In the genomic region with DNA sequence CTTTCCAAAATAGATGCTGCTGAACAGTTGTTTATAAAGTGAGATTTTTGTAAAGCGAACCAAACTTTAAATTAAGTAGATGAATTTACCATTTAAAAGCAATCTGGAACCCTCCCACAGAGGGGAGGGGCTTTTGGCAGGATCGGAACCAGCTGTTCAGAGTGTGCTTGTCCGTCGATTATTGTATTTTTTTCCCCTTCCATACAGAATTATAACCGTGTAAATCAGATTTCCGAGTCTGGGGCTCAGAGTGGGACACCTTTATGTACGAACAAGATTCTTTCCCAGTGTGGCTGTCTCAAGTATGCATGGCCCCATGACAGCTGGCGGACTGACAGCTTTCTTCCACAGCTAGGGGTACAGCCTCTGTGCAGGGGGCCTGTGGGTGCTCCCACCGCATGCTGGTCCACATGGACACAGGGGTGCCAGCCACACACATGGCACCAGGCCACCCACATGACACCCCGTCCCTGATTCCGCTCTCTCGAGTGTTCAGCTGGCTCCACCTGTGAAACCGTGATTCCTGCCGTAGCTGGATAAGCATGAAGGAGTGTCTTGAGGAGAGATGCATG, we compare ENCODE assay signal across 8 mouse cellular contexts. TPM values are rescaled to one million over a fixed set of nuclear protein-coding genes. Genes with fewer than 3 reads are reported as not detected.
DNase-seq lines count a peak whose midpoint lies in the region; ATAC-seq and TF ChIP-seq lines count a peak whose summit lies in the region.
"Had no signal": no experiment of that assay in that cellular context is flagged by ENCODE, and none has a peak within 500 bp of the region (broad histone marks: within the 10 kb centered on the region; RNA-seq: fewer than 3 reads in every experiment).

No protein-coding gene starts in this region.

- DNase-seq in hindbrain, embryonic 14.5 days (ENCODE audit: low spot score), result no peak
- DNase-seq in hindbrain, postnatal 0 days (ENCODE audit: low spot score), result no peak
- DNase-seq in midbrain, embryonic 11.5 days (ENCODE audit: low spot score, missing footprints), result peak; percentile 12
- no peak for DNase-seq in midbrain, embryonic 14.5 days
- no peak for DNase-seq in adrenal gland, postnatal 36 days

- no peaks in the 10 kb centered on the region for H3K36me3 ChIP-seq in hindbrain, embryonic 14.5 days (replicated peaks; ENCODE audit: control insufficient read depth, insufficient read depth)
- no peaks in the 10 kb centered on the region for H3K36me3 ChIP-seq in hindbrain, postnatal 0 days (ENCODE audit: insufficient read depth, low read length)
- H3K36me3 ChIP-seq in midbrain, embryonic 11.5 days (ENCODE audit: control insufficient read depth, insufficient read depth, low read length), result no peaks in the 10 kb centered on the region
- H3K36me3 ChIP-seq in midbrain, embryonic 14.5 days (ENCODE audit: control insufficient read depth, insufficient read depth, low read length), result no peaks in the 10 kb centered on the region
- no peaks in the 10 kb centered on the region for H3K36me3 ChIP-seq in intestine, embryonic 15.5 days
- H3K36me3 ChIP-seq in stomach, embryonic 14.5 days (ENCODE audit: control insufficient read depth, insufficient read depth, low read length), result no peaks in the 10 kb centered on the region
- H3K36me3 ChIP-seq: neural tube, embryonic 13.5 days had no signal

- ATAC-seq in hindbrain, embryonic 14.5 days (ENCODE audit: low FRiP score), result peak; percentile 51; the same call in 1 of the 2 replicates
- ATAC-seq in hindbrain, postnatal 0 days, result no peak
- no peak for ATAC-seq in midbrain, embryonic 11.5 days (ENCODE audit: low FRiP score)
- no peak for ATAC-seq in midbrain, embryonic 14.5 days (ENCODE audit: low FRiP score, low TSS enrichment)
- ATAC-seq in intestine, embryonic 15.5 days, result peak; percentile 75
- ATAC-seq in stomach, embryonic 14.5 days (ENCODE audit: insufficient number of reproducible peaks, insufficient read depth, low FRiP score, low read depth), result peak; percentile 60; the same call in 1 of the 2 replicates

- H3K27ac ChIP-seq in hindbrain, embryonic 14.5 days, result no peak overlapping the region
- H3K27ac ChIP-seq in hindbrain, postnatal 0 days, result no peak overlapping the region
- no peak overlapping the region for H3K27ac ChIP-seq in midbrain, embryonic 11.5 days (ENCODE audit: low read depth, low read length)
- H3K27ac ChIP-seq in midbrain, embryonic 14.5 days (replicated peaks; ENCODE audit: low read depth, low read length), result no peak overlapping the region
- H3K27ac ChIP-seq in intestine, embryonic 15.5 days, result peak overlapping the region; percentile 74; the same call in 1 of the 2 replicates
- H3K27ac ChIP-seq in stomach, embryonic 14.5 days (ENCODE audit: low read length), result peak overlapping the region; percentile 84
- H3K27ac ChIP-seq: neural tube, embryonic 13.5 days had no signal

- H3K4me3 ChIP-seq in hindbrain, embryonic 14.5 days (replicated peaks; ENCODE audit: low read length), result no peak overlapping the region
- H3K4me3 ChIP-seq in hindbrain, postnatal 0 days (ENCODE audit: low read length), result no peak overlapping the region
- H3K4me3 ChIP-seq in midbrain, embryonic 11.5 days (ENCODE audit: low read depth, low read length), result no peak overlapping the region
- no peak overlapping the region for H3K4me3 ChIP-seq in midbrain, embryonic 14.5 days (replicated peaks; ENCODE audit: low read depth, low read length)
- H3K4me3 ChIP-seq in intestine, embryonic 15.5 days (replicated peaks), result no peak overlapping the region
- no peak overlapping the region for H3K4me3 ChIP-seq in stomach, embryonic 14.5 days (ENCODE audit: low read depth, low read length)
- H3K4me3 ChIP-seq: neural tube, embryonic 13.5 days had no signal

- TF ChIP-seq CTCF in hindbrain, postnatal 0 days (IDR thresholded peaks at IDR 0.05; ENCODE audit: low read depth), result no peak

- H3K9ac ChIP-seq in hindbrain, embryonic 14.5 days, result no peak overlapping the region
- H3K9ac ChIP-seq in hindbrain, postnatal 0 days (replicated peaks; ENCODE audit: low read length), result no peak overlapping the region
- H3K9ac ChIP-seq in midbrain, embryonic 11.5 days (ENCODE audit: low read length), result no peak overlapping the region
- H3K9ac ChIP-seq in midbrain, embryonic 14.5 days (replicated peaks; ENCODE audit: low read length), result no peak overlapping the region
- no peak overlapping the region for H3K9ac ChIP-seq in intestine, embryonic 15.5 days
- H3K9ac ChIP-seq in stomach, embryonic 14.5 days (replicated peaks; ENCODE audit: low read depth, low read length), result no peak overlapping the region
- H3K9ac ChIP-seq: neural tube, embryonic 13.5 days had no signal

- 0 out of 2 replicates have a peak, but pooled peaks cover 7% of the 10 kb centered on the region for H3K4me1 ChIP-seq in hindbrain, embryonic 14.5 days (replicated peaks; ENCODE audit: control insufficient read depth, insufficient read depth, low read length)
- H3K4me1 ChIP-seq in hindbrain, postnatal 0 days (ENCODE audit: insufficient read depth, low read length), result peaks cover 10% of the 10 kb centered on the region; the same call in 1 of the 2 replicates
- H3K4me1 ChIP-seq in midbrain, embryonic 11.5 days (ENCODE audit: control insufficient read depth, insufficient read depth, low read length), result no peaks in the 10 kb centered on the region
- H3K4me1 ChIP-seq in midbrain, embryonic 14.5 days (ENCODE audit: control insufficient read depth, insufficient read depth, low read length), result peaks cover 7% of the 10 kb centered on the region; the same call in 1 of the 2 replicates
- H3K4me1 ChIP-seq in intestine, embryonic 15.5 days (replicated peaks), result peaks cover 22% of the 10 kb centered on the region
- H3K4me1 ChIP-seq in stomach, embryonic 14.5 days (ENCODE audit: control insufficient read depth, insufficient read depth, low read length), result peaks cover 26% of the 10 kb centered on the region

- 74% methylated on average over 14 of the region's 14 CpGs for WGBS in hindbrain, embryonic 14.5 days
- 65% methylated on average over 14 of the region's 14 CpGs for WGBS in hindbrain, postnatal 0 days
- 89% methylated on average over 14 of the region's 14 CpGs for WGBS in midbrain, embryonic 11.5 days
- 69% methylated on average over 14 of the region's 14 CpGs for WGBS in midbrain, embryonic 14.5 days
- WGBS in intestine, embryonic 15.5 days, result 62% methylated on average over 14 of the region's 14 CpGs
- WGBS in stomach, embryonic 14.5 days, result 55% methylated on average over 14 of the region's 14 CpGs

- H3K4me2 ChIP-seq in hindbrain, embryonic 14.5 days (replicated peaks), result no peak overlapping the region
- H3K4me2 ChIP-seq in hindbrain, postnatal 0 days (ENCODE audit: low read depth, low read length), result no peak overlapping the region
- H3K4me2 ChIP-seq in midbrain, embryonic 11.5 days, result no peak overlapping the region
- H3K4me2 ChIP-seq in midbrain, embryonic 14.5 days (ENCODE audit: low read length), result no peak overlapping the region
- no peak overlapping the region for H3K4me2 ChIP-seq in intestine, embryonic 15.5 days (replicated peaks)
- no peak overlapping the region for H3K4me2 ChIP-seq in stomach, embryonic 14.5 days (replicated peaks; ENCODE audit: low read depth, low read length)
- H3K4me2 ChIP-seq: neural tube, embryonic 13.5 days had no signal

- no peaks in the 10 kb centered on the region for H3K27me3 ChIP-seq in hindbrain, embryonic 14.5 days (ENCODE audit: control insufficient read depth, insufficient read depth, low read length)
- H3K27me3 ChIP-seq in hindbrain, postnatal 0 days (ENCODE audit: insufficient read depth, low read length), result no peaks in the 10 kb centered on the region
- no peaks in the 10 kb centered on the region for H3K27me3 ChIP-seq in midbrain, embryonic 11.5 days (ENCODE audit: control insufficient read depth, insufficient read depth, low read length)
- H3K27me3 ChIP-seq in midbrain, embryonic 14.5 days (ENCODE audit: control insufficient read depth, insufficient read depth, low read length), result no peaks in the 10 kb centered on the region
- no peaks in the 10 kb centered on the region for H3K27me3 ChIP-seq in intestine, embryonic 15.5 days (replicated peaks)
- H3K27me3 ChIP-seq in stomach, embryonic 14.5 days (ENCODE audit: control insufficient read depth, insufficient read depth, low read length), result no peaks in the 10 kb centered on the region
- H3K27me3 ChIP-seq: neural tube, embryonic 13.5 days had no signal

- H3K9me3 ChIP-seq in hindbrain, embryonic 14.5 days (ENCODE audit: control insufficient read depth, low read length), result no peaks in the 10 kb centered on the region
- H3K9me3 ChIP-seq in hindbrain, postnatal 0 days (ENCODE audit: low read length), result 0 out of 2 replicates have a peak, but pooled peaks cover 3% of the 10 kb centered on the region
- no peaks in the 10 kb centered on the region for H3K9me3 ChIP-seq in midbrain, embryonic 11.5 days (ENCODE audit: control insufficient read depth, low read length)
- H3K9me3 ChIP-seq in midbrain, embryonic 14.5 days (ENCODE audit: control insufficient read depth, low read length), result no peaks in the 10 kb centered on the region
- no peaks in the 10 kb centered on the region for H3K9me3 ChIP-seq in intestine, embryonic 15.5 days
- no peaks in the 10 kb centered on the region for H3K9me3 ChIP-seq in stomach, embryonic 14.5 days (ENCODE audit: control insufficient read depth, low read depth, low read length)
- H3K9me3 ChIP-seq: neural tube, embryonic 13.5 days had no signal

RNA-seq across cellular contexts. Expression of gene Adamts17, which starts 32.5 kb away (rescaled TPM):
- polyA plus RNA-seq in hindbrain, embryonic 14.5 days (2014; fragmentation: Nextera tagmentation; extraction: Ambion mirVana), result 3.8 and 5.0 TPM in 2 replicates
- 14.8 and 16.1 TPM in 2 replicates for total RNA-seq in hindbrain, postnatal 0 days (2014; rRNA removed)
- polyA plus RNA-seq in hindbrain, postnatal 0 days (2015; fragmentation: Nextera tagmentation; extraction: Ambion mirVana), result 3.6 and 3.9 TPM in 2 replicates
- polyA plus RNA-seq in midbrain, embryonic 11.5 days (2014; fragmentation: Nextera tagmentation; extraction: Ambion mirVana), result 0.54 and 0.96 TPM in 2 replicates
- 2.6 and 2.8 TPM in 2 replicates for polyA plus RNA-seq in midbrain, embryonic 14.5 days (2014; fragmentation: Nextera tagmentation; extraction: Ambion mirVana)
- 3.3 and 4.2 TPM in 2 replicates for polyA plus RNA-seq in intestine, embryonic 15.5 days (2015; fragmentation: Nextera tagmentation; extraction: Ambion mirVana)
- 7.5 and 7.8 TPM in 2 replicates for polyA plus RNA-seq in stomach, embryonic 14.5 days (2014; fragmentation: Nextera tagmentation; extraction: Ambion mirVana)
- 1 to 10 TPM; 2.5 to 4.1 TPM for total RNA-seq in adrenal gland, postnatal 36 days (2021)

Comparison
In these comparisons a context has a peak if more than half of its experiments do, and no peak if none do; other contexts are left out.
1. ATAC-seq: peak in hindbrain, embryonic 14.5 days (single experiment), intestine, embryonic 15.5 days (single experiment) and stomach, embryonic 14.5 days (single experiment); none in hindbrain, postnatal 0 days (single experiment), midbrain, embryonic 11.5 days (single experiment) and midbrain, embryonic 14.5 days (single experiment).
2. H3K27ac ChIP-seq: peak in intestine, embryonic 15.5 days (single experiment) and stomach, embryonic 14.5 days (single experiment); none in hindbrain, embryonic 14.5 days (single experiment), hindbrain, postnatal 0 days (single experiment), midbrain, embryonic 11.5 days (single experiment) and midbrain, embryonic 14.5 days (single experiment).